Mouse (Mus musculus) heart, embryonic 13.5 days (tissue): ENCODE results near the gene Crybg1. TPM values are rescaled to one million over a fixed set of nuclear protein-coding genes. Genes with fewer than 3 reads are reported as not detected.

ENCODE experiments used
- ATAC-seq: fragments of 200-750 bp; cut with Nextera tagmentation; 2 replicates; pipeline ENCODE4 v1.8.0; 2017; ENCODE audit warnings: moderate TSS enrichment; ENCODE audit not compliant: insufficient number of reproducible peaks, low FRiP score, low TSS enrichment; ENCODE audit errors: extremely low read depth
- H3K27ac ChIP-seq: fragments of 300-500 bp; sonication (generic); replicated peaks from 2 replicates; pipeline ENCODE4 v1.5.1; 2015; ENCODE audit warnings: moderate library complexity, mild to moderate bottlenecking, inconsistent platforms
- H3K27me3 ChIP-seq: fragments of 300-500 bp; sonication (generic); replicated peaks from 2 replicates; pipeline ENCODE4 v1.6.1; 2015; ENCODE audit warnings: mild to moderate bottlenecking, inconsistent platforms
- H3K36me3 ChIP-seq: fragments of 300-500 bp; sonication (generic); 2 replicates; pipeline ENCODE4 v1.6.1; 2015; ENCODE audit warnings: mild to moderate bottlenecking, inconsistent platforms
- H3K4me1 ChIP-seq: fragments of 300-500 bp; sonication (generic); 2 replicates; pipeline ENCODE4 v1.6.1; 2015; ENCODE audit warnings: inconsistent platforms
- H3K4me2 ChIP-seq: fragments of 300-500 bp; sonication (generic); 2 replicates; pipeline ENCODE4 v1.6.1; 2015; ENCODE audit warnings: inconsistent platforms, mild to moderate bottlenecking, moderate library complexity
- H3K4me3 ChIP-seq: fragments of 300-500 bp; sonication (generic); 2 replicates; pipeline ENCODE4 v1.5.1; 2015; ENCODE audit warnings: moderate library complexity, mild to moderate bottlenecking, inconsistent platforms
- H3K9ac ChIP-seq: fragments of 300-500 bp; sonication (generic); 2 replicates; pipeline ENCODE4 v1.6.1; 2015; ENCODE audit warnings: inconsistent platforms, mild to moderate bottlenecking, moderate library complexity
- H3K9me3 ChIP-seq: fragments of 300-500 bp; sonication (generic); 2 replicates; pipeline ENCODE4 v1.6.1; 2016; ENCODE audit warnings: inconsistent platforms
- WGBS: fragments of 180-500 bp; shearing (Covaris S2); methylation state at CpG from one replicate; pipeline ENCODE4 v1.1.7; 2015; ENCODE audit warnings: mixed read lengths; 5-methylcytosine and 5-hydroxymethylcytosine counted together
- polyA plus RNA-seq: library from polyadenylated mRNA; unstranded; fragments of >200 nt; fragmentation: Nextera tagmentation; extraction: Ambion mirVana; gene quantifications from 2 replicates; pipeline ENCODE4 v1.2.1, GENCODE M21; 2015

Gene Crybg1
- polyA plus RNA-seq, 1 experiment from 2014 or later, result 0.08 TPM

DNA sequence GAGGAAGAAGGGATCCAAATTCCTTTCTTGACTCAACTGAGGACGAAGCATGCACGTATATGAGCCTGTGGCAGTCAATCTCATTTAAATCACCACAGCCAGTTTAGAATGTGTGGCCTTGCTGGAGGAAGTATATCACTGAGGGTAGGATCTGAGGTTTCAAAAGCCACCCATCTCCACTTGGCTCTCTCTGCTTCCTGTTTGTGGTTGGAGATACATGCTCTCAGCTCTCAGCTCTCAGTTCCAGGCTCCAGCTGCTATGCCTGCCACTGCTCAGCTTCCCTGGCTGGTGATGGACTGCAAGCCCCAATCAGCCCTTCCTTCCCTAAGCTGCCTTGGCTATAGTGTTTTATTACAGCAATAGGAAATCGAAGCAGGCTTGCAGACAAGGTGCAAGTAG, 119.1 kb downstream of the Crybg1 start:
- no peak for ATAC-seq
- WGBS, result 76% methylated on average over 3 of the region's 3 CpGs
- H3K27me3 ChIP-seq, result no peaks in the 10 kb centered on the region

DNA sequence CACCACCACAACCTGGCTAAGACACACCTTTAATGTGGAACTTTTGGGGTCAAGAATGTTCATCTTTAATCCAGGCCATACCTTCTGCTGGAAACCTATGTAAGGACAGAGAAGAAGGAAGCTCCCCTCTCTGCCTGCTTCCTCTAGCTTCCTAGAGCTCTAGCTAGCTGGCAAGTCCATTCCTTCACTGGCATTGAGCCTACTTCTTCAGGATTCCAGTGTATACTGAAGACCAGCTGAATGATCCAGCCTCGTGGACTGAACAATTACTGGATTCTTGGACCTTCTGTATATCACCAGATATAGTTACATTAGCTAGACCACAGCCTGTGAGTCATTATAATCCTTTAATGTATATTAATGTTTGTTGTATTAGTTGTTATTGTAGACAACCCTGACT, 121.4 kb downstream of the Crybg1 start:
- no peaks in the 10 kb centered on the region for H3K36me3 ChIP-seq

More for the DNA sequence above, 119.1 kb downstream of the Crybg1 start:
- Histone ChIP-seq H3K4me3 (no peak overlapping the region), H3K36me3 (no peaks in the 10 kb centered on the region), H3K4me2 (no peak overlapping the region), H3K27ac (no peak overlapping the region), H3K9ac (no peak overlapping the region), H3K9me3 (no peaks in the 10 kb centered on the region), H3K4me1 (no peaks in the 10 kb centered on the region)

DNA sequence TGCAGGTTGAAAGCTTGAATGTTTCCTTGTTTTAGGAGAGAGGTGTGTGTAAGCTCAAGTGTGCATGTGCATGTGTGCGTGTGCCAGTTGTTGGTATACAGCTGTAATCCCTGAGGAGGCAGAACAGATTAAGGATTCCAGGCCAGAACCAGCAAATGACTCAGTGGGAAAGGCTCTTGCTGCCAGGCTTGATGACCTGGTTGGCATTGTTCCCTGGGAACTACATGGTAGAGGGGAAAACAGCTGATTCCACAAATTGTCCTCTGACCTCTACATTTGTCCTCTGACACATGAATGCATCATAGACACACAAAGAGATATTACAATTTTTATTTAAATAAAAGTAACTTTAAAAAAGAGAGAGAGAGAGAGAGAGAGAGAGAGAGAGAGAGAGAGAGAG, 122.5 kb downstream of the Crybg1 start:
- WGBS, result 81% methylated on average over 1 of the region's 1 CpGs
- Histone ChIP-seq H3K36me3 (no peaks in the 10 kb centered on the region), H3K27ac (no peak overlapping the region), H3K9me3 (no peaks in the 10 kb centered on the region), H3K9ac (no peak overlapping the region), H3K4me2 (no peak overlapping the region), H3K4me3 (no peak overlapping the region), H3K4me1 (no peaks in the 10 kb centered on the region), H3K27me3 (no peaks in the 10 kb centered on the region)
- ATAC-seq, result no peak

More for the DNA sequence above, 121.4 kb downstream of the Crybg1 start:
- Histone ChIP-seq H3K9me3 (no peaks in the 10 kb centered on the region), H3K9ac (no peak overlapping the region), H3K27me3 (no peaks in the 10 kb centered on the region), H3K4me3 (no peak overlapping the region), H3K4me2 (no peak overlapping the region), H3K27ac (no peak overlapping the region), H3K4me1 (no peaks in the 10 kb centered on the region)
- no peak for ATAC-seq
- 45% methylated on average over 1 of the region's 1 CpGs for WGBS

DNA sequence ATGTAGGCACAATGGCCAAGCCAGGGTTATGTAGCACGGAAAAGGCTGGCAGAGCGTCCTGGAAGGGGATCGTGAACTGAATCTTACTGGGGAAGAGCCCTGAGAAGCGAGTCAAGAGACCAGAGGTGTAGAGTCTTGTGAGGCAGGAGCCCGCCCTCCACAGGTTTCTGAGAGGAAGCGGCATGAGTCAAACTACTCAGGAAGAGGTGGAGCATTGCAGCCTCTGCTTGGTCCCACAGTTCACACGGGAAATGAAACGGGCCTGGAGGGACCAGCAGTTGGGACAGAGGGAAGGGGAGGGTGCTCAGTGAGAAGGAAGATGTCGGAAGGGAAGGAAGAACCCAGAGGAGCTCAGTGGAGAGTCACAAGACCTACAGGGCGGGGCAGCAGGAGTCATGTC, 123.9 kb downstream of the Crybg1 start:
- Histone ChIP-seq H3K27ac (no peak overlapping the region), H3K4me3 (no peak overlapping the region), H3K9ac (no peak overlapping the region), H3K4me2 (no peak overlapping the region), H3K27me3 (no peaks in the 10 kb centered on the region), H3K9me3 (no peaks in the 10 kb centered on the region), H3K36me3 (no peaks in the 10 kb centered on the region), H3K4me1 (no peaks in the 10 kb centered on the region)
- 46% methylated on average over 10 of the region's 10 CpGs for WGBS
- no peak for ATAC-seq

DNA sequence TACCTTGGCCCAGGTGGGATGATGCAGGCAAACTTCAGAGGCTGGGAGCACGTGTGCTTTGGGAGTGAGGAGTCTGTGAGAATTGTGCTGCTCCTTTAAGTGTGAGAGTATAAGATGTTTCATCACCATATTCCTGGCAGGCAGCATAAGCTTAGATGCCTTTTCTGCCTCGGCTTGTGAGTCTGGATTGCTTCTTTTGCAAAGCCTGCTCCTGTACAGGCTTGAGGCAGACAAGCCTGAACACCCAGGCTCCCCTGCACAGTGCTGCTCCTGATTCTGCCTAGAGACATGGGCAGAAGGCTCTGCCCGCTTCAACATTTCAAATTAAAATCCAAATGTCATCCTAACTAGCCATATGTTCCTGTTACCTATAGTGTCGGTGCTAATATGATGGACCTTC, 128.5 kb downstream of the Crybg1 start:
- Histone ChIP-seq H3K27me3 (0 out of 2 replicates have a peak, but pooled peaks cover 3% of the 10 kb centered on the region), H3K27ac (no peak overlapping the region), H3K4me3 (no peak overlapping the region), H3K36me3 (no peaks in the 10 kb centered on the region), H3K9ac (no peak overlapping the region), H3K4me1 (no peaks in the 10 kb centered on the region), H3K4me2 (no peak overlapping the region), H3K9me3 (no peaks in the 10 kb centered on the region)
- ATAC-seq, result no peak
- 57% methylated on average over 4 of the region's 4 CpGs for WGBS

DNA sequence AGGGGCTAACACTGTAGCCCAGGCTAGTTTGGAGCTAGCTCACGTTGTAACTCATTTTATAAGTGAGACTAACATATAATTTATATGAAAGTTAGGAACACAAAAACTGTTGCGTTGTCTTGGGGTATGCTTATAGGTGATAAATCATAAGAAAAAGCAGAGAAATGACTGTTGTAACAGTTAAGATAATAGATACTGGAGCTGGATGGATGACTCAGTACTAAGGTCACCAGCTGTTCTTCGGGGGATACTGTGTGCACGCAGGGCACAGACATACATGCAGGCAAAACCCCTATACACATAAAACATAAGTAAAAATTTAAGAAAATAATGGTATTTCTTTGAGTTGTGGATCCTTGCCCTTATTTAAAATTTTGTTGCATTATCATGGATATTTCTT, 130.1 kb downstream of the Crybg1 start:
- Histone ChIP-seq H3K9me3 (no peaks in the 10 kb centered on the region), H3K36me3 (no peaks in the 10 kb centered on the region)

DNA sequence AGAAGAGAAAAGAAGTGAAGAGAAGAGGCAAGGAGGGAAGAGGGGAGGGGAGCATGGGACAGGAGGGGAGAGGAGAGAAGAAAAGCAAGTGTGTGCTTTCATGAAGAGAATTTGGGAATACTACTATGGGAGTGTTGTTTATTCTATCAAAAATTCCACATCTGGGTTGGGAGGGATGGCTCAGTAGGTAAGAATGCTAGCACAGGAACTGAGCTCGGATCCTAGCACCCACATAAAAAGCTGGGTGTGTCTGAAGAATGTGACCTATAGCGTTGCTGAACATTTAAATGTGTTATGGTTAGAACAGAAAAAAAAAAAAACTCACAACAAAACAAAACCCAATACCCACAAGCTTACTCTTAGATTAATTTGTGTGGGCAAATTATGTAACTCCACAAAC, 133.0 kb downstream of the Crybg1 start:
- Histone ChIP-seq H3K36me3 (no peaks in the 10 kb centered on the region), H3K4me3 (no peak overlapping the region), H3K4me1 (no peaks in the 10 kb centered on the region), H3K27me3 (0 out of 2 replicates have a peak, but pooled peaks cover 6% of the 10 kb centered on the region), H3K4me2 (no peak overlapping the region), H3K9me3 (no peaks in the 10 kb centered on the region), H3K9ac (no peak overlapping the region), H3K27ac (no peak overlapping the region)
- no peak for ATAC-seq
- WGBS, result 71% methylated on average over 2 of the region's 2 CpGs

More for the DNA sequence above, 130.1 kb downstream of the Crybg1 start:
- 0 out of 2 replicates have a peak, but pooled peaks cover 3% of the 10 kb centered on the region for H3K27me3 ChIP-seq
- 83% methylated on average over 4 of the region's 4 CpGs for WGBS
- no peak for ATAC-seq
- no peak overlapping the region for H3K4me3 ChIP-seq
- H3K4me1 ChIP-seq, result no peaks in the 10 kb centered on the region
- H3K4me2 ChIP-seq, result no peak overlapping the region
- no peak overlapping the region for H3K9ac ChIP-seq
- no peak overlapping the region for H3K27ac ChIP-seq

DNA sequence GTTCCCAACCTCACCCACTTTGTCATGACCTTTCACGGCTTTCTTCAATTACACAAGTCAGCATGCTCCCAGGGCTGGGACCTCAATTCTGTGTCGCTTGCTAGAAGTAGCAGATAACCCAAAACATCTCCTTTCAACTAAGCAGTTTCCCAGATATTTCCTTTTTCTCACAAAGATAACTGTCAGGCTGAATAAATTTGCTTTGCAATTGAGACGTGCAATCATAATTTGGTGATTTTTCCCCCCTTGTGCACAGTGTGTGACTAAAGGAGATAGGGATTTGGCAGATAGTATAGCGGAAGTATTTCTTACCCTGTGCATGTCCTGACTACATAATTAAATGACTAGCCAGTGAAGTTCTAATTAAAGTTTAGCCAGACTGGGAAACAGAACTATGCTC, 134.8 kb downstream of the Crybg1 start:
- WGBS, result 63% methylated on average over 4 of the region's 4 CpGs

DNA sequence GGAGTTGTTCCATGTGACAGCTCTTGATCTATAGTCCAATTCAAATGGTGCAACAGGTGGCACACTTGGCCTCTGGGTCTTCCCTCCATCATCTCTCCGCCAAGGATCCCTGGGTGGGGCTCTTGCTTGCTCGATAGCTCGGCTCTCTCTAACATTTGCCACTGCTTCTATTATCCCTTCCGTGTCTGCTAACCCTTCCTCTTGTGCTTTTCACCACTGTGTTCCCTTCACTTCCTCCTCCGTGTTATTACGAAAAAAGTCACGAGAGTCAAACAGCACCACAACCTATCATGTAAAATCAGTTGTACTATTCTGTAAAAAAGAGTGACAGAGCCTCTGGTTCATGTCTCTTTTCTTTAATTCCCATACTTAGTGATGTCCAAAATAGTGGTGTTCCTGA, 137.2 kb downstream of the Crybg1 start:
- no peak for ATAC-seq
- Histone ChIP-seq H3K27ac (no peak overlapping the region), H3K36me3 (no peaks in the 10 kb centered on the region), H3K27me3 (peaks cover 38% of the 10 kb centered on the region), H3K4me1 (no peaks in the 10 kb centered on the region), H3K4me3 (no peak overlapping the region), H3K9ac (no peak overlapping the region), H3K4me2 (no peak overlapping the region), H3K9me3 (no peaks in the 10 kb centered on the region)
- WGBS, result 66% methylated on average over 7 of the region's 7 CpGs

More for the DNA sequence above, 134.8 kb downstream of the Crybg1 start:
- H3K4me2 ChIP-seq, result no peak overlapping the region
- no peak for ATAC-seq
- no peaks in the 10 kb centered on the region for H3K9me3 ChIP-seq
- no peaks in the 10 kb centered on the region for H3K4me1 ChIP-seq
- no peak overlapping the region for H3K27ac ChIP-seq
- H3K36me3 ChIP-seq, result no peaks in the 10 kb centered on the region
- H3K4me3 ChIP-seq, result no peak overlapping the region
- peaks cover 15% of the 10 kb centered on the region for H3K27me3 ChIP-seq
- H3K9ac ChIP-seq, result no peak overlapping the region

DNA sequence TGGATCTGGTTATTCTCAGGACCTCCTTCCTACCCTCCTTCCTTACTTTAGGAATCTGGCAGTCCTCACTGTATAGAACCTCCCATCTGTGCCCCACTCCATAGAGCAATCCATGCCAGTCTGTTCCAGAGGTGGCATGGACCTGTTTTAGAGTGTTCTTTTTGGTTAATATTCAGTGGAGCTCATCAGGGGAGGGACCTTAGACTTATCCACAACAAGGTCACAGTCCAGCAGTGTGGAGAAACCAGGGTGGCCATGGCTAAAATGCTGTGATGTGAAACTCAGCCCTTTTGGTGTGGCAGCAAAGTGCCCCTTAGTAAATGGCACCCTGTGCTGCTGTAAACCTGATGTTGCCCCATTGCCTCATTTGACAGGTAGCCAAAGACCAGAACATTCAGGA, 139.8 kb downstream of the Crybg1 start:
- H3K4me2 ChIP-seq, result no peak overlapping the region
- H3K9me3 ChIP-seq, result no peaks in the 10 kb centered on the region
- H3K36me3 ChIP-seq, result no peaks in the 10 kb centered on the region
- ATAC-seq, result no peak
- H3K4me1 ChIP-seq, result peaks cover 19% of the 10 kb centered on the region
- H3K4me3 ChIP-seq, result no peak overlapping the region
- H3K27ac ChIP-seq, result no peak overlapping the region
- H3K27me3 ChIP-seq, result peaks cover 63% of the 10 kb centered on the region
- H3K9ac ChIP-seq, result no peak overlapping the region

DNA sequence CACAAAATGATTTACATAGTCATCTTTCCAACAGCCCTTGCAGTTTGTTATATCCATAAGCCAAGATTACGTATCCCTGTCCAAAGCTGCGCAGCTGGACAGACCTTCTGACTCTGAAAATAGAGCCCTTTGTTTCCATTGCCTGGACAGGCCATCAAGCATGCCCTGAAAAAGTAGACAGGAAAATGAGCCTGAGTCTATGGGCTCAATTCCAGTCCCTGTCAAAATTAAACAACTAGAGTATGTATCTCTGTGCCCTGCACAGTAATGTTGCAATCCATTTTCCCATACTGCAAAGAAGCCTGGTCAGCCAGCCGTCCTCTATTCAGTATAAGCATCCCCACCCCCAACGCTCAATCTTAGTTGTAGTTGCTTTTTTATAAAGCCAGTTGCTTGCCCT, 141.8 kb downstream of the Crybg1 start:
- H3K9me3 ChIP-seq, result no peaks in the 10 kb centered on the region
- H3K4me1 ChIP-seq, result peaks cover 25% of the 10 kb centered on the region
- no peaks in the 10 kb centered on the region for H3K36me3 ChIP-seq
- no peak for ATAC-seq
- H3K9ac ChIP-seq, result no peak overlapping the region
- no peak overlapping the region for H3K4me2 ChIP-seq
- whole genome bisulfite sequencing, result 73% methylated on average over 4 of the region's 4 CpGs
- H3K27ac ChIP-seq, result no peak overlapping the region
- peaks cover 80% of the 10 kb centered on the region for H3K27me3 ChIP-seq
- no peak overlapping the region for H3K4me3 ChIP-seq

DNA sequence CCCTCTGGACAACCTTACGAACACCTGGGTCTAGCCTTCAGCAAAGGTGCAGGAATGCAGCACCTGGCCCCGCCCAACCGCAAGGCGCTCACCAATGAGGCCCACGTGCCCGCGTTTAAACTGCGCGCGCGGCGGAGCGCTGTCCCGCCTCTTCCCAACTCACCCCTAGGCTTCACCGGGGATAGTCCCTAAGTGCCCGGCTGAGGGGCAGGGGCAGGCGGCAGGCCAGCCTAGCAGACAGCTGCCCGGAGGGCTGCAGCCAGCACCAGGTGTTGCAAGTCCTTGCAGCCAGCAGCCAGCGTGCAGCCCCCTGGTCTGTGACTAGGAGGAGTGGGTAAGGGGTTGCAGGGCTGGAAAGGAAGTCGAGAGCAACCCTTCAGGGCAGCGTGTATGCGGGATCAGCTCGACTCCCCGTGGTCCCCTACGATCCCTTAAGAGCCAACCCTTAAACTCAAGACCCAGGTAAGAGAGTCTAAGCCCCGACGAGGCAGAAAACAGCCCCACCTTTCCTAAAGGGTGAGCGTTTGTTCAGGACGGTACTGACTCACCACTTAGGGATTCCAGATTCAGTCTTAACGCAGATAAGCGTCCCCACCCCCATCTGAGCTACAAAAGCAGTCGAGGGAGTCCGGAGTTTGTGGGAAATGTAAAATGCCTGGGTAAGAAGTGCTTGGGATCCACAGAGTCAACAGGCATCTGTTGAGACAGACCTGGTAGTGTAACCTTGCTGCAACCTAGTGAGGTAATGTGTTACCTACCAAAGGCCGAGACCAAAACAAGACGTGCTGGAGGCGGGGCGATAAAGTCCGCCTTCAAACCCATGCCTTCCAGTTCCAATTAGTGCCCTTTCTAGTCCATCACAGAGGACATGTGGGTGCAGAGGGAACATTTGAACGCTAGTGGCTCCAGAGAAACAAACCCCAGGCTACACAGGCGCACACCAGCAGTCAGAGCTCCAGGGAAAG, 142.7 kb downstream of the Crybg1 start:
- WGBS, result under 1% methylated on average over 40 of the region's 40 CpGs
- H3K36me3 ChIP-seq, result no peaks in the 10 kb centered on the region
- H3K4me2 ChIP-seq, result peak overlapping the region; percentile 77
- ATAC-seq, result no peak
- H3K27ac ChIP-seq, result no peak overlapping the region
- peak overlapping the region; percentile 65; the same call in 1 of the 2 replicates for H3K9ac ChIP-seq
- peaks cover 88% of the 10 kb centered on the region for H3K27me3 ChIP-seq
- peak overlapping the region; percentile 50 for H3K4me3 ChIP-seq
- H3K9me3 ChIP-seq, result no peaks in the 10 kb centered on the region
- peaks cover 25% of the 10 kb centered on the region for H3K4me1 ChIP-seq
